Mouse (Mus musculus): ENCODE data around the gene Mrgpra3. TPM values are rescaled to one million over a fixed set of nuclear protein-coding genes. Genes with fewer than 3 reads are reported as not detected.

Mrgpra3 gene
- total RNA-seq (2017) = not detected in 2 replicates

DNA sequence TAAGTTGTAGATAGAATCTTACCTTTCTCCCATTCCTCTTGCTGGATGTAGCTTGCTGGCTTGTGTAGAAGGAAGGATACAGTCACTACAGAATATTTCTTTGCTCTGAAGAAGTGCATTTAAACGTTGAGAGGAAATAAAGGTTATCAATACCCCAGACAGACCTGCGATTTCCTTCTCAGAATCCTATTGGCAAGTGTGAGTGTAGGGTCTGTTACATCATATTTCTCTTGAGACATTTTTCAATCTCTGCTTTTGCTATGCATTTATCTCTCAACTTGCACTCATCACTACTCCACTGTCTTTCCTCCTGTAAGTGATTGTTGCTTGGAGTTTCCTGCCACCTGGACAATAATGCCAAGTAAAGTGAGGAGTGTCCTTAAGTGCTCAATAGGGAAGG lies at the start of gene Mrgpra3:
Gene Mrgpra3 (minus strand): TSS at position 101 of the 400 bp plus-strand sequence.
- no peak for ATAC-seq (replicated peaks; ENCODE audit: low read depth, poor library complexity, severe bottlenecking)

Other genes starting within 250 kb of the Mrgpra3 start
- not detected in 2 replicates for gene Mrgpra1, start 247.1 kb downstream of the Mrgpra3 start, total RNA-seq (2017)
- not detected in 2 replicates for gene Mrgpra2a, start 149.2 kb downstream of the Mrgpra3 start, total RNA-seq (2017)
- 4.6 and 5.8 TPM in 2 replicates for gene Mrgpra2b, start 72.5 kb downstream of the Mrgpra3 start, total RNA-seq (2017)